Mouse (Mus musculus): ENCODE measurements at regions not wholly inside any gene's neighbourhood (a gene's known extent, or its start where the extent isn't known, plus 50 kb on each side); places are given as distances from the start of the nearest gene placed in this dataset.
A peak's percentile ranks its signal among the peaks of the same experiment; 100 is the strongest.

DNA sequence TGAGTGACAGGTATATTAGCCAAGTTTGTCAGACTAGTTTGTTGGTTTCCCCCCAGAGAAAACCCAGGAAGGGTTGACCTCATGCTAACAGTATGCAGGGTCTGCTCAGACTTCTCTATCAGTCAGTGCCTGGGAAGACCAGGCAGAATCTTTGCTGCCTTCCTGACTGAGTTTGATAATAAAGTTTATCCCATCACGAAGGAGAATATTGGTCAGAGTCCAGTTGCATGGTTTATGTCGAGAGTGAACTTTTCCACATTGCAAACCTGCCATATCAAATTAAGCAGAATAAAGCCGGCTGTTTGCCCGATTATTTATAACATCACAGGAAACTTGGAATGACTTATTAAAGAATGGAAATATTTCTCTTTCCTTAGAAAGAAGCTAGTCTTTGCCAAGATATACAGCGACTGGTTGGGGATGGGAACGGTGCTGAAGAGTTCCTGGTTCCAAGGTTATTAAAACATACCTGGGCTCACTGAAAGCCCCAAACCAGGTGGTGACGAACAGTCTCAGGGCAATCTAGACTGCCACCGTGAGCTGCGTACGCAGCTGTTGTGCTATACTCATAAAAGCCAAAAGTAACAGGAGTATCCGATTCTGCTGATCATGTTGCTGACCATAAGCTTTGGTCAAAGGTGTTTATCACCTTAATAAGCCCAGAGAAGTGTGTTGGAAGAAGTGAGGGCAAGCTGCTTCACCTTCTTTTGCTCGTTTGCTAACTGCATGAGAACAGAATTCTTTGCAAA is 1536.7 kb upstream of the Flrt2 start:
- no peak for DNase-seq

DNA sequence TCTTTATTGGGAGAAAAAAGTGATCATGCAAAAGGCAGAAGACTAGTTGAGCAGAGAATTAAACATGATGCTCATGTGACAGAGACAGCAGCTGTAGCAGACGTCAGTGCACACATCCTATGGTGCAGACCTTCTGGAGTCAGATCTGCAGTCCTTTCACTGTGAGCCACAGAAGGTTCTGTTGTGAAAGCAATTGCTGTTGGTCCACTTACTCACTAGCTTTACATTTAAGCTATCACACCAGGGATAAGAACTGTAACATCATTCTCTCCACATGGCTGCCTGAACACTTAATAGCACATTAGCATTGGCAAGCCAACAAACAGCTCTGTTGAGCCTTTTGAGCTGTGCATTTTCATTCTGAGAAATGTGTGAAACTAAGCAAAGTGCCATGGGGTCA is 1509.7 kb upstream of the Flrt2 start:
- no peak for DNase-seq

GRCm38 (mm10) chr12:94190620-94191081 is 1501.4 kb upstream of the Flrt2 start:
- DNase-seq: peak; percentile 1

DNA sequence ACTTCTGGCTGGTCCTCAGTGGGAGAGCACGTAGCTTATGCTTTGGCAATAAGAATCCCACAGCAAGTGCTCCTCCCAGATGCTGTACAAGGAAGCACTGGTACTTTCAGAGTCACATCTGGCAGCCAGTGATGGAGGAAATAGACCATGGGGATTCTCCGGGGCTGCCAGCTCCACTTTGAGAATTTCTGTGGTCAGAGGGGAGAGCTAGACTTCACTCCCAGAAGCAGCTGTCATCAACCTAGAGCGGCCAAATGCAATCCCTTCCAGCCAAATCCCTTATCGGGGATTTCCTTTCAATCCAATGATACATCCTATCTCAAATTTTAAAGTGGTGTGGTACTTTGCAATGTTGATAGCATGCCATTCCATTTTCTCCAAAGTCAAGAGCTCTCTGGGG is 1474.1 kb upstream of the Flrt2 start:
- DNase-seq: no peak

DNA sequence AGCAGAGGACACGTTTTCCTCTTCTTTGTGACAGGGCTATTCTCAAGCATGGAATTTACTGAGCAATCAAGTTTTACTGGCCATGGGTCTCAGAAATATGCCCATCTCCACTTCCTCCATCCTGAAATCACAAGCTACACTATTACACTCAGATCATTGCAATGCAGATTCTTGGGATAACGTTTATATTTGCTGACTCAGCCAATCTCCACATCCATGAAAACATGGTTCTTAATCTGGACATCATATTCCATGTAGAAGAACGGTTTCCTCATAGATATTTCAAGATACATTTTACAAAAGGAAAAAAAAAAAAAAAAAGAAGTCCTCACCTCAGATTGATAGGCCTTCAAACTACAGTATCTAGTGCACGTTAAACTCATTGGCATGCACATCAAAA is 1462.1 kb upstream of the Flrt2 start:
- DNase-seq: no peak

DNA sequence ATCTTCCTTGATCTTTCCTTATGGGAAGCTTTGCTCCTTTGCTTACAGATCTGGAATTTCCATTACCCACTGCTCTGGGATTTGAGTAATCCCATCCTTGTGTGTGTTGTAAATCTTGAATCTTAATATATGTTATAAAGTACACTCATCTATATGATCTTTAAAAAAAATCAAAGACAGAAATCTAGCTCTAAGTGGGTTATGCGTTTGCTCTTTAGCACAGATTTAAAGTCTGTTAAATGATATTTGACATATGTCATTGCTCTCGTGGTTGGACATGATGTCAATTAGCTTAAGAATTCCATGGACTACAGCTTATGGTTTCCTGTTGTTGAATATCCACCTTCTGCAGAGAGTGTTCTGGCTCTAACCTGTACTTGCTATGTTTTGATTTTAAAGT is 1446.7 kb upstream of the Flrt2 start:
- no peak for DNase-seq

DNA sequence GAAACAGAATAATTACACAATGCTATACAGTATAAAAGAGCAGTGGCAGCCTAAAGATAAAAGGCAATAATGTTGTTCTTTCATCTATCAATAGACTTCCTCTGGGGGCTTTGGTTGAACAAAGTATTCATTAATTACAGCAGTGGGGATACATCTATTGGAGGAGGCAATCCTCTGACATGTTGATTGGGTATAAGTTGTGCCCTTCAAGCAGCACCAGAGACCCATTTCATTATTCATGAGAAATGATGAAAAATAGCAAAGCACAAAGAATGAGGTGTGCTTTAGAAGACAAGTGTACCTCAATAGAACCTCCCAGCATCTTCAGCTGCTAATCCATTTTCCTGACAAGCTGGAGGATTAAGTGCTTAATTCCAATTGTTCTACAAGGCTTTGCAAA is 1444.7 kb upstream of the Flrt2 start:
- DNase-seq: no peak

DNA sequence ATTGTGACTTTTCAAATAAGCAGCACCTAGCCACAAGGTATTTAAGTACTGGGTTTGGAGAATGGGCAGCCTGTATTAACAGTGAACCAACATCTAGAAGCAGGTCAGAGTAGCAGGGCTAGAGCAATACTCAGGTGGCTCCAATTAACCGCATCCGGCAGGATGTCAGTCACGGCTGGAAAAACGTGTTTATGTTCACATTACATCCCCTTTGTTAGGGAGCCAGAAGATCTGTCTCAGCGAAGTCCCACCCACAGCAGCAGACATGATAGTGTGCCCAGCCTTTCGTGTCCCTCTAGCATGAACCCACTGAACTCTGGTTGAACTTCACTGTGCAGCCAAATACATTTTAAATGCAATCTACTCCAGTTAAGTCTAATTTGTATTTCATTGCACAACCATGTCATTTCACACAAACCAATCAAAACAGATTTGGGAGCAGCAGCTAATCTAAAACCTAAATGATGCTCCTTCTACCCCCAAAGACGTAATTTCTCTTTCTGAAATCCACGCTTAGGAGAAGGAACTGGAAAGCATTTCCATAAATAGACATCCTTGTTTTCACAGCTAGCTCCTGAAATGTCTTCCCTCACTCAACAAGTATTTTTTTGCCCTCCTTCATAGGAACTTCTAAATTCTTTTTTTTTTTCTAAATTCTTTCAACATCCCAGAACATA is 1438.9 kb upstream of the Flrt2 start:
- no peak for DNase-seq

- no peak for DNase-seq
Observed at GRCm38 (mm10) chr12:94280946-94281345, 1411.1 kb upstream of the Flrt2 start.

GRCm38 (mm10) chr12:94282931-94283330 is 1409.1 kb upstream of the Flrt2 start:
- DNase-seq: no peak

DNA sequence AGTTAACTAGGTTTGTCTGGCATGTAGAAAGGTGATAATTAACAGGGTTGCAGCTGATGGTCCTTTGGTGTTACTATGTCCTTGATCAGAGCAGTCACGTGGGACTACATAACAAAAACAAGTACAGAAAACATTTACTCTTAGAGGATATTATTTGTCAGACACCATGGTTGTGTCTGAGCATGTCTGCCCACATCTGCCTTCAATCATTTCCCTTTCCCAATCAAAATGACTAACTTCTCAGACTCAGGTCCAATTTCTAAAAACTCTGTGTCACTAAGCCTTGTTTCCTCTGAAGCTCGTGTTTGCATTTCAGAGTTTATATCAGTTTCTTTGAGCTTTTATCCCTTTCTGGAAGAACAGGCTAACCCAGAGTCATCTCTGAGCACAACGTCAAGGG is 1408.5 kb upstream of the Flrt2 start:
- no peak for DNase-seq

GRCm38 (mm10) chr12:94297864-94298263 is 1394.2 kb upstream of the Flrt2 start:
- no peak for DNase-seq

- no peak for DNase-seq
Observed at GRCm38 (mm10) chr12:94332351-94332750, 1359.7 kb upstream of the Flrt2 start.

GRCm38 (mm10) chr12:94334671-94335070 is 1357.4 kb upstream of the Flrt2 start:
- DNase-seq: no peak

DNA sequence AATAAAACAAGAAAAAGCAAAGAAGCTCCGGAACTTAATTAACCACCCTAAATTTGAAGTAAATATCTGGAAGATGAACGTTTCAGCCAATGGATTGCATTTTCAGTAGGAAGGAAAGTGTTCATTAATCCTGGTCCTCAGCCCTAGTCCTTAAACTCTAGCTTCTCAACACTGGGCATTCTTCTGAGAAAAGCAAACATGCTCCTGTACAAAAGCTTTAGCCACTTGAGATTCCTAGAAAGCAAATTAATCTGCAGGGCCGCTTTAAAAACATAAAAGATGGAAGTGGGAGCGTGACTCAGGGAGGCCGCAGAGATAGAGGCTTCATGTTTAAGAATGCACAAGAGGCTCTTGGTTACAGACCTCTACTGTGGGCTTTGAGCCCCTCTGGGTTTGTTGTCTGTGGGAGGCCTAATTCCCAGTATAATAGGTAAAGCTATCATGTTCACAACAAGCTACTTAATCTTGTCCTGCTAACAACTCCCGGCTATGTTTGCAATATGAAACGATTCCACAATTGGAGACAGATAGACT is 1342.3 kb upstream of the Flrt2 start:
- DNase-seq: no peak

- DNase-seq: no peak
Observed at GRCm38 (mm10) chr12:94364269-94364668, 1327.8 kb upstream of the Flrt2 start.

GRCm38 (mm10) chr12:94399991-94400390 is 1292.0 kb upstream of the Flrt2 start:
- no peak for DNase-seq

- no peak for DNase-seq
Observed at GRCm38 (mm10) chr12:94420918-94421317, 1271.1 kb upstream of the Flrt2 start.

- no peak for DNase-seq
Observed at GRCm38 (mm10) chr12:94421743-94422142, 1270.3 kb upstream of the Flrt2 start.

GRCm38 (mm10) chr12:94424340-94424981 is 1267.6 kb upstream of the Flrt2 start:
- DNase-seq: no peak

GRCm38 (mm10) chr12:94449517-94449916 is 1242.5 kb upstream of the Flrt2 start:
- no peak for DNase-seq

DNA sequence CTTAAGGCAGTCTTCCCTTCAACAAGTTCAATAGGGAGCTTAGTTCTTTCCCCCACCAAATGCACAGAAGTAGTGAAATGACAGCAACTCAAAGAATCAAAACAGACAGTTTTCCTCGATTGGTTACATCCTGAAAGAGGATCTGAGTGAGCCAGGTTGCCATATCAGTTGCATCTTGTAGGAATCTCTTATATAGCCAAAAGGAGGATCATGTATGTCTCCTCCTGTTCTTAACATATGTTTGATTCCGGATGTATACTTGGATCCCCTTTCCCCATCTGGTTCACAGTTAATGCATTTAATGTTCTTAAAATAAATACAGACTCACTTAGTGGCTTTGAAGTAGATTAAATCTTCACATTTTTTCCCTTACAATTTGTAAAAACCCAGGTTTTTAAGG is 1224.0 kb upstream of the Flrt2 start:
- no peak for DNase-seq

GRCm38 (mm10) chr12:94468609-94469008 is 1223.4 kb upstream of the Flrt2 start:
- DNase-seq: no peak

GRCm38 (mm10) chr12:94469850-94470249 is 1222.2 kb upstream of the Flrt2 start:
- no peak for DNase-seq
